Mouse (Mus musculus) thymus, postnatal 0 days (tissue): ENCODE data around the gene Sult6b1. TPM values are rescaled to one million over a fixed set of nuclear protein-coding genes. Genes with fewer than 3 reads are reported as not detected.

ENCODE experiments used
- DNase-seq: peaks from one replicate; pipeline ENCODE4 v3.0.0-alpha.2; 2015; ENCODE audit warnings: low spot score
- polyA plus RNA-seq: library from polyadenylated mRNA; unstranded; fragments of >200 nt; fragmentation: Nextera tagmentation; extraction: Ambion mirVana; gene quantifications from 2 replicates; pipeline ENCODE4 v1.2.1, GENCODE M21; 2015

Sult6b1 gene
- polyA plus RNA-seq, 1 experiment from 2014 or later, result 0.08 TPM

GRCm38 (mm10) chr17:78885286-78886065 lies 21.3 kb downstream of the Sult6b1 start:
- no peak for DNase-seq

GRCm38 (mm10) chr17:78883291-78883690 lies 23.5 kb downstream of the Sult6b1 start:
- DNase-seq, result no peak

GRCm38 (mm10) chr17:78882401-78883112 lies 24.2 kb downstream of the Sult6b1 start, which contains the start of gene Eif2ak2:
TSS of gene Eif2ak2 (minus strand) at chr17:78882573.
- peak; percentile 51 for DNase-seq

GRCm38 (mm10) chr17:78881878-78882304 lies 24.9 kb downstream of the Sult6b1 start:
- peak; percentile 28 for DNase-seq

GRCm38 (mm10) chr17:78873886-78874285 lies 32.9 kb downstream of the Sult6b1 start:
- DNase-seq, result no peak

- no peak for DNase-seq
These were observed 50.5 kb downstream of the Sult6b1 start for GRCm38 (mm10) chr17:78856243-78856642.

GRCm38 (mm10) chr17:78842271-78842928 lies 64.4 kb downstream of the Sult6b1 start:
- DNase-seq, result no peak

GRCm38 (mm10) chr17:78836056-78836455 lies 70.7 kb downstream of the Sult6b1 start:
- DNase-seq, result peak; percentile 21

- peak; percentile 99 for DNase-seq
These were observed 71.6 kb downstream of the Sult6b1 start, which contains the start of the genes Heatr5b and Gpatch11 for GRCm38 (mm10) chr17:78834856-78835835. TSS of gene Heatr5b (minus strand) at chr17:78835364. TSS of gene Gpatch11 (plus strand) at chr17:78835567.

Other genes with a start within 250 kb of the Sult6b1 start
- gene Strn, start 169.8 kb downstream of the Sult6b1 start, polyA plus RNA-seq, result 4.1 and 5.4 TPM in 2 replicates
- 11.4 and 12.3 TPM in 2 replicates for gene Heatr5b, start 71.6 kb downstream of the Sult6b1 start, polyA plus RNA-seq
- gene Gpatch11, start 71.4 kb downstream of the Sult6b1 start, polyA plus RNA-seq, result 60.0 and 70.2 TPM in 2 replicates
- 10.4 and 15.4 TPM in 2 replicates for gene Eif2ak2, start 24.4 kb downstream of the Sult6b1 start, polyA plus RNA-seq
- 76.0 and 79.3 TPM in 2 replicates for gene Cebpzos, start 9.5 kb upstream of the Sult6b1 start, polyA plus RNA-seq
- 86.9 and 103 TPM in 2 replicates for gene Cebpz, start 30.1 kb upstream of the Sult6b1 start, polyA plus RNA-seq
- 45.1 and 55.0 TPM in 2 replicates for gene Ndufaf7, start 30.1 kb upstream of the Sult6b1 start, polyA plus RNA-seq
- gene Prkd3, start 113.8 kb upstream of the Sult6b1 start, polyA plus RNA-seq, result 25.0 and 26.6 TPM in 2 replicates
- gene Qpct, start 144.9 kb upstream of the Sult6b1 start, polyA plus RNA-seq, result 5.3 and 6.1 TPM in 2 replicates